Mouse (Mus musculus) limb, embryonic 10.5 days (tissue): ENCODE results near the gene Aff1. TPM values are rescaled to one million over a fixed set of nuclear protein-coding genes. Genes with fewer than 3 reads are reported as not detected.

ENCODE experiments used
- DNase-seq: peaks from one replicate; pipeline ENCODE4 v3.0.0-alpha.2; 2017; ENCODE audit warnings: low spot score
- H3K27ac ChIP-seq: fragments of 300-500 bp; sonication (generic); 2 replicates; pipeline ENCODE4 v1.5.1; 2016; ENCODE audit warnings: mild to moderate bottlenecking
- H3K27me3 ChIP-seq: fragments of 300-500 bp; sonication (generic); 2 replicates; pipeline ENCODE4 v1.6.1; 2016; ENCODE audit warnings: low read depth, mild to moderate bottlenecking; ENCODE audit not compliant: poor library complexity, severe bottlenecking
- H3K36me3 ChIP-seq: fragments of 300-500 bp; sonication (generic); 2 replicates; pipeline ENCODE4 v1.6.1; 2016; ENCODE audit warnings: mild to moderate bottlenecking, moderate library complexity
- H3K4me1 ChIP-seq: fragments of 300-500 bp; sonication (generic); 2 replicates; pipeline ENCODE4 v1.6.1; 2016
- H3K4me3 ChIP-seq: fragments of 300-500 bp; sonication (generic); 2 replicates; pipeline ENCODE4 v1.5.1; 2016; ENCODE audit warnings: mild to moderate bottlenecking, moderate library complexity
- H3K9me3 ChIP-seq: fragments of 300-500 bp; sonication (generic); replicated peaks from 2 replicates; pipeline ENCODE4 v1.6.1; 2016; ENCODE audit warnings: mild to moderate bottlenecking
- WGBS: fragments of 180-500 bp; shearing (Covaris S2); methylation state at CpG from one replicate; pipeline ENCODE4 v1.1.7; 2016; 5-methylcytosine and 5-hydroxymethylcytosine counted together
- polyA plus RNA-seq: library from polyadenylated mRNA; unstranded; fragments of >200 nt; fragmentation: Nextera tagmentation; extraction: Ambion mirVana; gene quantifications from 2 replicates; pipeline ENCODE4 v1.2.1, GENCODE M21; 2016

Gene Aff1
- polyA plus RNA-seq, 1 experiment from 2014 or later, result 4.6 TPM

DNA sequence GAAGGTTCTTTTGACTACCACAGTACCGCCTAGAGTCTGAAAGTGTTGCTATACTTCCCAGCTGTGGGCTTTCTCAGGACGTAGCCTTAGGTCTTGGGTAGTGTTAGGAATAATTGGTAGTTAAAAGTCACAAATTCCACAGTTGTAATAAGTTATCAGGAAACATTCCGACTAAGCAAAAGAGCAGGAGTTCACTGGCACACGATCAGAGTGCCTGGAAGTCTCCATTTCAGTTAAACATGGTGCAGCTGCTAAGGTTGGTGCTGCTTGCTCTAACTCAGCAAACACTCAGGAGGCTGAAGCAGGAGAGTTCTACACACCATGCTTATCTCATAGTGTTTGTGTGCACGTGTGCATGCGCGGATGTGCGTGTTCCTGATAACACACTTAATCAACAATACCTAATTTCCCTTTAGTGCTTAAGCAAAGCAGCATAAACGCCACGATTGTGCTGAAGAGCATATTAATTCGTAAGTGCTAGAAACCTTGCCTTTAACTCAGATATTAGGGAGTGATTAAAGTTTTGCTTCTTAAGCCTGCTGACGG lies 121.9 kb downstream of the Aff1 start:
- WGBS, result 90% methylated on average over 12 of the region's 12 CpGs
- Histone ChIP-seq H3K36me3 (no peaks in the 10 kb centered on the region), H3K9me3 (no peaks in the 10 kb centered on the region), H3K27ac (no peak overlapping the region), H3K4me1 (peaks cover 11% of the 10 kb centered on the region), H3K27me3 (no peaks in the 10 kb centered on the region), H3K4me3 (no peak overlapping the region)
- no peak for DNase-seq

DNA sequence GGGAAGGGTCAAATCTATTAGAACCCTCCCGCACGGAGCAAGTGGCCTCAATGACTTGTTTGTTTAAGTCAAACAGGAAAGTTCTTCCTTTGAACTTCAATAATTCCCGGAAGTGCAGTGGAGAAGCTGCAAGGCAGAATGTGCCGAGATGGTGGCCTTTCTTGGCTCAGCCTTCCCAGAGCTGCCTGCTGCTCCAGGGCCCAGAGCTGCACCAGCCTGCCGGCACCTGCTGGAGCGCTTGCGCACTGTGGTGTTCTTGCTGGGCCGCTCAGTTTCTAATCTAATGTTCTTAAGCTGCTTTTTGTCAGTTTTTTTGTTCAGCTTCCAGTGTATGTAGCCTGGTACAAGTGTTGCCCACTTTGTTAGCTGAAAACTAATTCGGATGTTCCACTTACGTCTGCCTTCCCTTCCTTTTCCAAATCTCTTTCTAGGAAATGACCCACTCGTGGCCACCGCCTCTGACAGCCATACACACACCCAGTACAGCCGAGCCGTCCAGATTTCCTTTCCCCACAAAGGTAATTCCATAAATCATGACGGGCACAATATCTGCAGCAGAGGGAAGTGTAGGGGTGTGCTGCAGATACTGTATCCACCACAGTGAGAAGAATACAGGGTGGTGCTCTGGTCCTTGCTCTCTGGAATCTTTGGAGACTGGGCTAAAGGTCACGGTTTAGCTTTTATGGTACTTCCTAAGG lies 122.5 kb downstream of the Aff1 start:
- DNase-seq, result no peak
- Histone ChIP-seq H3K4me3 (no peak overlapping the region), H3K27me3 (no peaks in the 10 kb centered on the region), H3K27ac (no peak overlapping the region), H3K9me3 (no peaks in the 10 kb centered on the region), H3K4me1 (peaks cover 11% of the 10 kb centered on the region), H3K36me3 (no peaks in the 10 kb centered on the region)
- 70% methylated on average over 16 of the region's 16 CpGs for WGBS

- WGBS, result 85% methylated on average over 4 of the region's 4 CpGs
- DNase-seq, result no peak
- H3K4me1 ChIP-seq, result peaks cover 11% of the 10 kb centered on the region
- H3K27me3 ChIP-seq, result no peaks in the 10 kb centered on the region
- no peak overlapping the region for H3K27ac ChIP-seq
- H3K9me3 ChIP-seq, result no peaks in the 10 kb centered on the region
- no peaks in the 10 kb centered on the region for H3K36me3 ChIP-seq
- H3K4me3 ChIP-seq, result no peak overlapping the region
Observed at GRCm38 (mm10) chr5:103815249-103815617, 123.1 kb downstream of the Aff1 start.

DNA sequence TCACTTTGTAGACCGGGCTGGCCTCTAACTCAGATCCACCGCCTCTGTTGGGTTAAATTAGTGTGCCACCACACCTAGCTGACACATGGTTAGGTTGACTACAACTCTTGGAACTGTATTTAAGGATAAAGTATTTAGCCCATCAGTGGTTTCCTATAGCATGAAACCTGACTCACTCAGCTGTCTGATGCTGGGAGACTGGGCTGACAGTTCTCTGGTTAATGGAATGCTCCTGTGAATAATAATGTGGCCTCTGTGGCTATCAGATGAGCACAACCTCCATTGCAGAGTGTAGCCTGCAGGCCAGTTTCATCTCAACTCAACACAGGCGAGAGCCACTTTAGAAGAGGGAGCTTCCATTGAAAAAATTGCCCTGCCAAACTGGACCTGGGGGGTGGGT lies 124.5 kb downstream of the Aff1 start:
- Histone ChIP-seq H3K4me3 (no peak overlapping the region), H3K36me3 (no peaks in the 10 kb centered on the region), H3K9me3 (no peaks in the 10 kb centered on the region), H3K27me3 (no peaks in the 10 kb centered on the region), H3K27ac (no peak overlapping the region), H3K4me1 (peaks cover 17% of the 10 kb centered on the region)
- no peak for DNase-seq
- WGBS, result 88% methylated on average over 3 of the region's 3 CpGs

GRCm38 (mm10) chr5:103817754-103818153 lies 125.6 kb downstream of the Aff1 start:
- Histone ChIP-seq H3K4me1 (peaks cover 25% of the 10 kb centered on the region), H3K9me3 (no peaks in the 10 kb centered on the region), H3K36me3 (no peaks in the 10 kb centered on the region), H3K4me3 (no peak overlapping the region), H3K27ac (no peak overlapping the region), H3K27me3 (no peaks in the 10 kb centered on the region)
- DNase-seq, result peak; percentile 76
- 55% methylated on average over 1 of the region's 1 CpGs for WGBS

DNA sequence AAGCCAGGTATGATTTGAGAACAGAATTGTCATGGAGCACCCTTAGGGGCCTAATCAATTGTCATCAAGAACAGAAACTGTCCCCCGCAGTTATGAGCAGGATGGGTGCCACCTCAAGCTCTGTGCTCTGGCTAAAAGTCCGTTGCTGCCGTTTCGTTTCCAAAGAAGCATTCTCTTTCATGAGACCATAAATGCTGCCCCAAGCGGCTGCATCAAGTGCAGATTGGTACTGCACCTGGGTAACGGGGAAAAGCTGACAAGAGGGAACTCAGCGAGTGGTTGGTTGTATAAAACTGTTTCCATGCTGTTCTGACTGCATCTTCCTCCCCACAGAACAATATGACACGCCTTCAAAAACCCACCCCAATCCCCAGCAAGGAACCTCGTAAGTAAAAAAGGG lies 126.4 kb downstream of the Aff1 start:
- no peaks in the 10 kb centered on the region for H3K27me3 ChIP-seq
- DNase-seq, result no peak
- H3K27ac ChIP-seq, result no peak overlapping the region
- H3K4me3 ChIP-seq, result no peak overlapping the region
- no peaks in the 10 kb centered on the region for H3K9me3 ChIP-seq
- H3K36me3 ChIP-seq, result no peaks in the 10 kb centered on the region
- WGBS, result 85% methylated on average over 9 of the region's 9 CpGs
- peaks cover 25% of the 10 kb centered on the region for H3K4me1 ChIP-seq

- Histone ChIP-seq H3K27me3 (no peaks in the 10 kb centered on the region), H3K4me3 (no peak overlapping the region), H3K36me3 (no peaks in the 10 kb centered on the region), H3K4me1 (peaks cover 21% of the 10 kb centered on the region), H3K27ac (no peak overlapping the region), H3K9me3 (no peaks in the 10 kb centered on the region)
- 94% methylated on average over 1 of the region's 1 CpGs for WGBS
- no peak for DNase-seq
Observed at GRCm38 (mm10) chr5:103819674-103820073, 127.5 kb downstream of the Aff1 start.

DNA sequence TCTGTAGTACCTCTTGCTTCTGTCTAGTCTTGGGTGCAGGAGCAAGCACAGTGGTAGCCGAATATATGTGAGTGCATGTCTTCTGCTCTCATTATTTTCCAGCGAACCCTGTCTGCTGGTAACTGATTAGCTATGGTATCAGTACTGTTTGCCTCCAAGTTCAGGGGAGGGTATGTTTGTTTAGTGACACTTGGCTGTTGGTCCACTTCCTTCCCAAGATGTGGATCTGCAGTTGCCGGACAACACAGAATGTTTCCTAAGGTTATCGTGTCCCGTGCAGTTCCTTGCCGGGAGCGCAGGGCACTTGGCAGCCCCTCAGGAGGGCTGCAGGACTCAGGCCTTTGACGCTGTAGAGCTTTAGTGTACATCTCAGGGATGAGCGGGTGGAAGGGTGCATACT lies 128.9 kb downstream of the Aff1 start:
- Histone ChIP-seq H3K27me3 (no peaks in the 10 kb centered on the region), H3K4me1 (peaks cover 17% of the 10 kb centered on the region), H3K27ac (peak overlapping the region; percentile 14; the same call in 1 of the 2 replicates), H3K4me3 (no peak overlapping the region), H3K9me3 (no peaks in the 10 kb centered on the region), H3K36me3 (peaks cover 2% of the 10 kb centered on the region; the same call in 1 of the 2 replicates)
- DNase-seq, result no peak
- WGBS, result 90% methylated on average over 9 of the region's 9 CpGs

- Histone ChIP-seq H3K4me1 (peaks cover 17% of the 10 kb centered on the region), H3K4me3 (no peak overlapping the region), H3K27me3 (no peaks in the 10 kb centered on the region), H3K9me3 (no peaks in the 10 kb centered on the region), H3K36me3 (peaks cover 7% of the 10 kb centered on the region; the same call in 1 of the 2 replicates), H3K27ac (peak overlapping the region; percentile 14; the same call in 1 of the 2 replicates)
- no peak for DNase-seq
- WGBS, result 79% methylated on average over 13 of the region's 13 CpGs
Observed at GRCm38 (mm10) chr5:103821500-103822298, 129.5 kb downstream of the Aff1 start.

GRCm38 (mm10) chr5:103822949-103823348 lies 130.8 kb downstream of the Aff1 start:
- Histone ChIP-seq H3K4me3 (no peak overlapping the region), H3K27me3 (no peaks in the 10 kb centered on the region), H3K36me3 (peaks cover 7% of the 10 kb centered on the region; the same call in 1 of the 2 replicates), H3K27ac (no peak overlapping the region), H3K4me1 (peaks cover 17% of the 10 kb centered on the region), H3K9me3 (no peaks in the 10 kb centered on the region)
- WGBS, result 93% methylated on average over 5 of the region's 5 CpGs
- DNase-seq, result no peak

DNA sequence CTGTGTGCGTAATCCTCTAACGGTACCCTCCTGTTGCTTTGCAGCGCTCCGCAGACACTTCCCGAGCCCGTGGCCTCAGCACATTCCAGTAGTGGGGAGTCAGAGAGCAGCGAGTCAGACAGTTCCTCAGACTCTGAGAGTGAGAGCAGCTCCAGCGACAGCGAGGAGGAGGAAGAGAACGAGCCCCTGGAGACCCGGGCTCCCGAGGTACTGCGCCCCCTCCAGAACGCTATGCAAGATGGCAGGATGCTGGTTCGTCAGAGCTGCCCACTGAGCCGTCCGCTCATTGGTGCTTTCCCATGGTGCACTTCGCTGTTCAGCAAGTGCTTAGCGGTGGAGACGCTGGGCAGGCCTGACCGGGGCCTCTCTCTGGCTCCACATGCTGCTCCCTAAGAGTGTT lies 136.1 kb downstream of the Aff1 start:
- no peak overlapping the region for H3K27ac ChIP-seq
- no peaks in the 10 kb centered on the region for H3K9me3 ChIP-seq
- H3K4me1 ChIP-seq, result peaks cover 7% of the 10 kb centered on the region; the same call in 1 of the 2 replicates
- 88% methylated on average over 21 of the region's 21 CpGs for WGBS
- H3K36me3 ChIP-seq, result peaks cover 19% of the 10 kb centered on the region
- no peak for DNase-seq
- H3K27me3 ChIP-seq, result no peaks in the 10 kb centered on the region
- no peak overlapping the region for H3K4me3 ChIP-seq

DNA sequence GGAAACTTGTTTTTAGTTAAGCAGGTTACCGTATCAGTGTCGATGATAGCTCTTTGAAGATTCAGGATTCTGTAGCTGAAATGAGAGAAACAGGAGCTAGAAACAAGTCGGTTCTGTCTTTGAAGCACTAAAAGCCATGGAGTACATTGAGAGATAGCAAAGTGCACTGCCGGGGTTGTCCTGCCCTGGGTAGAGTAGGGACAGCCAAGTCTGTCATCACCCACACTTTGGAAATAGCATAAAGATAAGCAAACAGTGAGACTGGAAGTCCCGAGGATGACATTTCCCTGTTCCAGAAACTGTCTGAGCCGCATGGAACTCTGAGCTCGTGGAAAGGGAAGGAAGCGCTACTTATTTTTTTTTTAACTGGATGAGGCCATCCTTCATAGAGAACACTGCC lies 136.6 kb downstream of the Aff1 start:
- 89% methylated on average over 8 of the region's 8 CpGs for WGBS
- no peaks in the 10 kb centered on the region for H3K9me3 ChIP-seq
- H3K4me3 ChIP-seq, result no peak overlapping the region
- no peak overlapping the region for H3K27ac ChIP-seq
- peaks cover 23% of the 10 kb centered on the region for H3K36me3 ChIP-seq
- no peaks in the 10 kb centered on the region for H3K27me3 ChIP-seq
- no peak for DNase-seq
- peaks cover 7% of the 10 kb centered on the region; the same call in 1 of the 2 replicates for H3K4me1 ChIP-seq

DNA sequence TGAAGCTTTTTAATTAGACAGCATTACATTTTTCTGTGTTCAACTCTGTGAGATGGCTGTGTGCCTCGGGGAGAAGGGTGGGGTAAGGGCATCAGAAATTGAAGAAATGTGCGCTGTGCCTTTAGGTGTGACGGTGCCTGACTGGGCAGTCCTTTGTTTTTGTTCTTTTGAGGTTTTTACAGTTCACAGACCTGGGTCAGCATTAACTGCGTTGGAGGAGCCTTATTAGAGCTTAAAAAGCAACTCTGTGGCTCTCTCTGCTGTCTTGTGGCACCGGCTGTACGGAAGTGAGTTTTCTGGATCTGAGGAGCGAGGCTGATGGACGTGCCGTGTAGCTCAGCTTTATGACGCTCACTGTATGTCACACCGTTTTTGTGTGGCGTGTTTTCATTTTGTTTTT lies 137.0 kb downstream of the Aff1 start:
- Histone ChIP-seq H3K36me3 (peaks cover 28% of the 10 kb centered on the region), H3K27ac (no peak overlapping the region), H3K4me1 (peaks cover 7% of the 10 kb centered on the region; the same call in 1 of the 2 replicates), H3K9me3 (no peaks in the 10 kb centered on the region), H3K27me3 (no peaks in the 10 kb centered on the region), H3K4me3 (no peak overlapping the region)
- whole genome bisulfite sequencing, result 89% methylated on average over 12 of the region's 12 CpGs
- DNase-seq, result no peak
